Mouse (Mus musculus): Measurements from ENCODE around the gene Mtmr3. TPM values are rescaled to one million over a fixed set of nuclear protein-coding genes. Genes with fewer than 3 reads are reported as not detected.

Gene Mtmr3
- total RNA-seq, 2 experiments from 2014 or later: 66.0 to 68.7 TPM

DNA sequence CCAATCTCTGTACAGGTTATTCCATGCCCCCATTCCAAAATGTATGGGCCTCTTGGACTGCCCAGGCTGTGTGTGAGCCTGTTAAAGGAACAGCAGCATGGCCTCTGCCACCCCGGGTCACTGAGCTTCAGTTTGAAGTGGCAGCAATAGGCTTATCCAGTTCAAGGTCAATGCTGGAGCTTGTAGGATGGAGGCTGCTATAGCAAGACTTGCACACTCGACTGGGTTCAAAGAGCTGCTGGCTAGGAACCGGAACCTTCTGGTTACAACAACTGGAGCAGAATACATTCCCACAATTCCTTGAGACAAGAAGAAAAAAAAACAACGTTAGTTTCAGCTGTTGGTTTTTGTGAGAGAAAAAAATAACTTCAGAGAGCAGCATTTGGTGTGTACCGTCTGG lies 112.0 kb downstream of the Mtmr3 start:
- no peak for DNase-seq (ENCODE audit: low spot score in 2 of 2)
- intact Hi-C loops (cut with DNase I): no loop called here

- DNase-seq (ENCODE audit: low spot score in 2 of 2): no peak
- intact Hi-C loops (cut with DNase I): no loop called here
Observed at GRCm38 (mm10) chr11:4476184-4476697, 118.4 kb downstream of the Mtmr3 start.

GRCm38 (mm10) chr11:4472464-4473179 lies 122.0 kb downstream of the Mtmr3 start:
- no peak for DNase-seq (ENCODE audit: low spot score in 2 of 2)
- intact Hi-C loops (cut with DNase I): no loop called here

- intact Hi-C loops (cut with DNase I): no loop called here
Observed at GRCm38 (mm10) chr11:4471734-4472133, 122.9 kb downstream of the Mtmr3 start.

GRCm38 (mm10) chr11:4471251-4471650 lies 123.4 kb downstream of the Mtmr3 start:
- intact Hi-C loops (cut with DNase I): no loop called here
- no peak for DNase-seq (ENCODE audit: low spot score in 2 of 2)

More at GRCm38 (mm10) chr11:4471734-4472133, 122.9 kb downstream of the Mtmr3 start:
- no peak for DNase-seq (ENCODE audit: low spot score in 2 of 2)

DNA sequence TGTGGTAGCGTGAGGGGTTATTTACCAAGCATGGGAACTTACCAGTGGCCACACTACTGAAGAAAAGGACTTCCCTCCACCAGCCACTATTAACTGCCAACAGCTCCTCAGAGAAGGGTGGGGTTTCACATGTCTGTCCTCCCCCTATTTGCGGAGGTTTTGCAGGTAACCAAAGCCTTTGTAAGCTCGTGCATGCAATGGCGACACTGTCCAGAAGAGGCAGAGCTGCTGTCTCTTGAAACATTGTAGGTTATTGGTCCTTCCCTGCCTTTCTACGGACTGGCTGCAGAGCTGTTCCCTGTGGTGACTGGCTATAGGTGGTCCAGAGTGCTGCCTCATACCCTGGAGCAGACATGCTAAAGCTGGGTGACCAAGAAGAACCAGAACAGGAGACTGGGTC lies 125.6 kb downstream of the Mtmr3 start:
- intact Hi-C loops (cut with DNase I): no loop called here
- no peak for DNase-seq (ENCODE audit: low spot score in 2 of 2)

GRCm38 (mm10) chr11:4467436-4467835 lies 127.2 kb downstream of the Mtmr3 start:
- intact Hi-C loops (cut with DNase I): no loop called here

GRCm38 (mm10) chr11:4466191-4466590 lies 128.5 kb downstream of the Mtmr3 start:
- DNase-seq (ENCODE audit: low spot score in 2 of 2): no peak
- intact Hi-C loops (cut with DNase I): no loop called here

More at GRCm38 (mm10) chr11:4467436-4467835, 127.2 kb downstream of the Mtmr3 start:
- no peak for DNase-seq (ENCODE audit: low spot score in 2 of 2)

DNA sequence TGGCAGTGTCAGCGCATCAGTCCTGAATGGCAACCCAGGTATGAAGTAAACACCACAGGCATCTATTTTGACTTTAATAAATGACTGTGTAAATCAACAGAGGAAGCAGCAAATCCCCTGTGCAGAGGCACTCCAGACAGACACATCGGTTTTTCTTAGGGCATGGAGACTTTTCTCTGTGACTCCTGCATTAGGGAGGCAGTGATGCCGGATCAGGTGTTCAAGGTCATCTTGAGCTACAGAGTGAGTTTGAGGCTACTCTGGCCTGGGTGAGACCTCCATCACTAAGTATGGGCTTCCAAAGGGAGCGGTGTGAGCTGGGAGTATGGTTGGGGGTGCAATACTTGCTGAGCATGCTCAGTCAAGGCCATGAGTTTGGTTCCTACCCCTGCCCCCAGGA lies 130.0 kb downstream of the Mtmr3 start:
- no peak for DNase-seq (ENCODE audit: low spot score in 2 of 2)
- intact Hi-C loops (cut with DNase I): no loop called here

GRCm38 (mm10) chr11:4464186-4464585 lies 130.5 kb downstream of the Mtmr3 start:
- DNase-seq (ENCODE audit: low spot score in 2 of 2): no peak
- intact Hi-C loops (cut with DNase I): no loop called here

DNA sequence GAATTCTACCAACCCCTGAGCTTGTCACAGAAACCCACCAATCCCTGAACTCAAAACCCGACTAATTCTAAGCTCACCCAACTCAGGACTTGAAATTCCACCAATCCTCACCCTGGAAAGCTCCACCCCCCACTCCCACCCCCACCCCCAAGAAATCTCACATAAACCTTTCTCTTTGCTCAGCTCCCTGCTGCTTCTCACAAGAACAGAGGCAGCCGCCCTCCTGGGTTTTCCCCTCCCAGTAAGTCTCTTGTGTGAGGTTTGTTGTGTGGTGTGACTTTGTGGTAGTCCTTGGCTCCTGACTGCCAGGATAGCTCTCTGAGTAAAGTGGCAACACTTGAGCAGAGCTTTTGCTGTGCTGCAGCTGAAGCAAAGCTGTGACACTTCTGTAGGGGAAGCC lies 131.8 kb downstream of the Mtmr3 start:
- intact Hi-C loops (cut with DNase I): no loop called here
- DNase-seq (ENCODE audit: low spot score in 2 of 2): no peak

- intact Hi-C loops (cut with DNase I): no loop called here
Observed at GRCm38 (mm10) chr11:4461154-4461553, 133.5 kb downstream of the Mtmr3 start.

DNA sequence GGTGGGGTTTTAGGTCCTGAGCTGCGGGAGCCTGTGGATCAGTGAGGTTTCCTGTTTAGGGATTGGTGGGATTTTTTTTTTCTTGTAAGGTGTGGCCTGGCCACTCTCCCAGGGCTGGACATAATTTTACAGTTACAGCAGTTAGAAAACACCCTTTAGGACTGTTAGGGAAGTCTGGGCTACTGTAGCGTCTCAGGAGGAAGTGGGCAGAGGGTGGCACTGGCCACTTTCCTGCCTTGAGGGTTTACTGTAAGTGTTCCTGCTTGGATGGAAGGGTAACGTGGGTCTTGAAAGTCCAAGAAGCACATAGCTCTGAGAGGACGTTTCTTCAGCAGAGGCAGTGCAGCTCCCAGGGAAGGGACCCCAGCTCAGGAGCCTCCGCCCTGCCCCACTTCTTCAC lies 134.0 kb downstream of the Mtmr3 start:
- intact Hi-C loops (cut with DNase I): no loop called here
- no peak for DNase-seq (ENCODE audit: low spot score in 2 of 2)

More at GRCm38 (mm10) chr11:4461154-4461553, 133.5 kb downstream of the Mtmr3 start:
- DNase-seq (ENCODE audit: low spot score in 2 of 2): no peak

- no peak for DNase-seq (ENCODE audit: low spot score in 2 of 2)
- intact Hi-C loops (cut with DNase I): no loop called here
Observed at GRCm38 (mm10) chr11:4454895-4455535, 139.6 kb downstream of the Mtmr3 start.

DNA sequence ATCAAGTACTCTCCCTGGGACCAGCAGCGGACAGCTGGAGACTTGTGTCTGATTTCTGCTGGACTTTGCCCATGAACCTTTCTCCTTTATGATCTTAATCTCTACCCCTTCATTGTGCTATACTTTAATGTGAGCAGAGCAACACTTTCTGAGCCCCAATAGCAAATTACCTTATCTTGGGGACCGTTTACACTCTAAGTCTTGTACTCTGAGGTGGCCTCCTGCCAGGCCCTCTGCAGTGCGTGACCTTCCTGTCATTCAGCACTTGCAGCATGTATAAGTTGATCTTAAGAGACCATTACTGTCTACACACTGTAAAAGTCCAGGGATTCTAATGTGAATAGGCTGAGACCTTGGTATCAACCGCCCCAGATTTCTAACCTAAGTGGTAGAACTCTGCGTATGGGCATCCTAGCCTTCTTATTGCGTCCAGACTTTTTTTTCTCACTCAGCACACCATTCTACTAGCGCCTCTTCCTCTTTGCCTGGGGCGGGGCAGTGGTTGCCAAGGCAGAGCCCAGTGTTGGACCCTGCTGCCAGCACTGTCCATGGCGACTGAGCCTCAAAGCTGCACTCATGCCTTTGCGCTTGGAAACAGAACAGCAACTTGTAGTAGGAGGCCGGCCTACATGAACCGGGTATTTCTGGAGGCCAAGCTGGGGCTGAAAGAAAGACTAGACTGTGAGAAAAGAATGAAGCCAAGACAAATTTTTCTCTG lies 142.0 kb downstream of the Mtmr3 start:
- no peak for DNase-seq (ENCODE audit: low spot score in 2 of 2)
- intact Hi-C loops (cut with DNase I): no loop called here

DNA sequence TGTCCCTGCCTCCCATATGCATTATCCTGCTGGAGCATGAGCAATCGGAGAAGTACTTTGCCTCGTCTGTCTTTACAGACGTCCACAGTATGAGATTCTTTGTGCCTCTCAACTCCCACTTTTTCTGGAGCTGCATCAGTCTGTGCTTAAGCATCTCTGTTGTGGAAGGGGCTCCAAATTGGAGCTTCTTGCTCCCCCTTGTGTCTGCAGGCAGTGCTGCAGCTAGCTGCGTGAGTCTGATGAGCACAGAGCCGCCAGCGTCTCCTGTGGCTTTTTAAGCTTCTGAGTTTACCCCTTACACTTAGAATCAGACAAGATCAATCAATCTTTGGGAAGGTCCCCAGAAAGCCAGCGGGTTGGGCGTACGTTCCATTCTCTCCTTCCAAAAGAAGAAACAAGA lies 143.5 kb downstream of the Mtmr3 start:
- intact Hi-C loops (cut with DNase I): no loop called here
- DNase-seq (ENCODE audit: low spot score in 2 of 2): peak; percentile 46 to 70

GRCm38 (mm10) chr11:4446195-4446868 lies 148.3 kb downstream of the Mtmr3 start:
- DNase-seq (ENCODE audit: low spot score in 2 of 2): no peak
- intact Hi-C loops (cut with DNase I): no loop called here

GRCm38 (mm10) chr11:4442280-4442679 lies 152.4 kb downstream of the Mtmr3 start:
- no peak for DNase-seq (ENCODE audit: low spot score in 2 of 2)
- intact Hi-C loops (cut with DNase I): no loop called here

GRCm38 (mm10) chr11:4440978-4441377 lies 153.7 kb downstream of the Mtmr3 start, which contains the start of gene Hormad2:
TSS of gene Hormad2 (minus strand) at chr11:4441105.
- DNase-seq (ENCODE audit: low spot score in 2 of 2): no peak
- intact Hi-C loops (cut with DNase I): no loop called here

DNA sequence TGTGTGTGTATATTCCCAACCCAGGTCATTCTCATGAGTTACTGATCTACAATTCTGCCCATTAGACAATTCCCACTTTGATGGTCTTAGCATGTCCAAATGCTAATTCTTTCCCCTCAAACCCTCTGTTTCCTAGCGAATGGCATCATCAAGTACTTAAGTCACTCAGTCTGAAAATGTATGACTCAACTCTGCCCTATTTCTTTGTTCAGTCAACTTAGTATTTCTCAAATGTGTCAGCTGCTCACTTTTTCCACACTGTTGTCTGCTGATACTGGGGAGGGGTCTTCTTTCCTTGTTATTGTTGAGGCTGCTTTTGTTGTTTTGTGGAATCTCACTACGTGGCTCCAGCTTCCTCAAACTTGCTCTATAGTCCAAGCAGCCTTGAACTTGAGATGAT lies 156.5 kb downstream of the Mtmr3 start:
- no peak for DNase-seq (ENCODE audit: low spot score in 2 of 2)
- intact Hi-C loops (cut with DNase I): loop anchor here (5.0 kb wide), 1 partner anchor 384 kb away; no protein-coding TSS in a partner anchor

Data from left cerebral cortex, postnatal 25 days (tissue).